Mouse (Mus musculus): ENCODE data around the gene Eno4. TPM values are rescaled to one million over a fixed set of nuclear protein-coding genes. Genes with fewer than 3 reads are reported as not detected.
A peak's percentile ranks its signal among the peaks of the same experiment; 100 is the strongest.

Gene Eno4
- polyA plus RNA-seq, 1 experiment from 2014 or later = 0.90 TPM

Small RNA genes within 50 kb of the gene (microRNA-seq; reads per million reads assigned to microRNA genes)
- 5.3 reads per million, percentile 16 among the genes with 10 or more reads in this experiment for gene Mir3086

Other genes with a start within 250 kb of the Eno4 start
- not detected in 2 replicates for gene Pnliprp1, start 214.5 kb upstream of the Eno4 start, polyA plus RNA-seq (2016; fragmentation: Nextera tagmentation; extraction: Ambion mirVana)
- gene Pnliprp2, start 183.7 kb upstream of the Eno4 start, polyA plus RNA-seq (2016; fragmentation: Nextera tagmentation; extraction: Ambion mirVana) = 0.18 TPM in 1 of 2 replicates, not detected in the other
- gene 1700019N19Rik, start 149.0 kb upstream of the Eno4 start, polyA plus RNA-seq (2016; fragmentation: Nextera tagmentation; extraction: Ambion mirVana) = not detected in 2 replicates
- gene Hspa12a, start 229 bp downstream of the Eno4 start, polyA plus RNA-seq (2016; fragmentation: Nextera tagmentation; extraction: Ambion mirVana) = 4.8 and 5.1 TPM in 2 replicates
- gene Shtn1, start 132.7 kb downstream of the Eno4 start, polyA plus RNA-seq (2016; fragmentation: Nextera tagmentation; extraction: Ambion mirVana) = 0.87 and 0.94 TPM in 2 replicates
- gene Vax1, start 226.6 kb downstream of the Eno4 start, polyA plus RNA-seq (2016; fragmentation: Nextera tagmentation; extraction: Ambion mirVana) = not detected in 2 replicates